Mouse (Mus musculus) spleen, postnatal 10 days (tissue): Measurements from ENCODE around the gene Foxn3.

Experiments used
- DNase-seq, 2 experiments: peaks; one replicate each; pipeline ENCODE4 v3.0.0; 2021 to 2022; ENCODE audit warnings: low spot score in 2 of 2

The Foxn3 gene

GRCm38 (mm10) chr12:99522882-99523281, 40.5 kb downstream of the Foxn3 start:
- DNase-seq: no peak

DNA sequence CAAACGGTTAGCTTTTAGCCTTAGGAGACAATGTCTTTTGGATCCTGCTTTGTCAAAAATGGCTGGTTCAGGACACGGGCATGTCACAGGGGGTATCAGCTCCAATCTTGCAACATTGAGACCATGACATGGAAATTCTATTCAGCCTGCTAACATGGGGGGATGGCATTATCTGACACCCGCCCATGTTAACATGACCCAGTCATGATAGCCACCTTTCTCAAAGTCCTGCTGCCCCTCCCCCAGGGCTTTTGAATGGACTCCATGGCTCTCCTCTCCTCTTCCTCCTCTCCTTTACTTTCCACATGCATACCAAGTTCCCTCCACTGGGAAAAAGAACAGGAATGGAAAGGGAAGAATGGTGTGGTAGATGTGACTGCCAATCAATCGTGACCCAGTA, 43.5 kb downstream of the Foxn3 start:
- no peak for DNase-seq

- DNase-seq: no peak
Measured at GRCm38 (mm10) chr12:99519191-99519614, 44.2 kb downstream of the Foxn3 start.

DNA sequence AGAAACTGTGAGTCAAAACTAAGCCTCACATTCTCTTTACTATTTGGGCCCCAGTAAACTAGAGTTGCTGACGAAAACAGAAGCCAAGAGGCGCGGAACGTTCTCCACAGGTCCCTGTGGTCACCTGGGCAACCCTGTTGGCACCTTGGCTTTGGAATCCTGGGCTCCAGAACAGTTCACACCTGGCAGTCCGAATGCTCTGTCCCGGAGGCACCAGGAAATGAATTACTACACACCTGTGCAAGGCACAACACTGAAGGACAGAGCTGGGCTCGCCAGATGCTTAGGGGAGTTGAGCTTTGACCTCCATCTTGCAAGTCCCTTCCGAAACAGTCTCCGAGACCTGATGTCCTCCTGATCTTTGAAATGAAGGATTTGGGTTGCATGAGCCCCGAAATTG, 44.7 kb downstream of the Foxn3 start:
- no peak for DNase-seq

DNA sequence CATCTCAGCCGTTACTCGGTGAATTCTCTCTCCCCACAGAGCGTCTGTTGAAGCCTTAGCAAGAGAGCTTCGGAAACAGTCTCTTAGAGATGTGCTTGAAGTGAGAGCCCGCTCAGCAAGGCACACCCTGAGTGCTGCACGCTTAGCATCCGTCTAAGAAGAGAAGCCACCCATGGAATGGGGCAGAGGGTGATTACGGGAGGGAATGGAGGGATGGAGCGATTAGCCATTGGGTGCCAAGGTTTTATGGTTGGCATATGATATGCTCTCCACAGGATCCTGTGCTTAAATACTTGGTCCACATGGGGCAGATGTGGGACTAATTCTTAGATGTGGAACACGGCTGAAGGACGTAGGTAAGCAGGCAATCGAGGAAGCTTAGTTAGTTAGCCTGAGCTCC, 45.3 kb downstream of the Foxn3 start:
- no peak for DNase-seq

- no peak for DNase-seq
Measured at GRCm38 (mm10) chr12:99517296-99517695, 46.1 kb downstream of the Foxn3 start.

GRCm38 (mm10) chr12:99515481-99515880, 47.9 kb downstream of the Foxn3 start:
- no peak for DNase-seq

GRCm38 (mm10) chr12:99511644-99512043, 51.7 kb downstream of the Foxn3 start:
- no peak for DNase-seq

DNA sequence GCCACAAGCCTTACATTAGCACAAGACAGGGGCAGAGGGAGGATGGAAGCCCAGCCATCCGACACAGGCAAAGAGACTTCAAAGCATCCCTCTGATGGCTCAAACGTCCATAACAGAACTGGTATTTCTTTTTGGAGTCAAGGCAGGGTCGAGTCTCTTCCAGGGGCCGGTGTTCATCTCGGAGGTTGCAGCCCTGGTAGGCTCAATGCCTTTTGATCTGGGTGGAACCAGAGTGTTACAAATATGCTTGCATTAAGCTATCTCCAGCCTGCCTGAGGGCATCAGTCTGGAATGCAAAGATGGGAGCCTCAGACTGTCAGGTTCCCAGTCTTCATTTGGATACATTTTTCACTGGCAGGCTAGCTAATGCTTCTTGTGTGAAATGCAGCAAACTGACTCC, 52.6 kb downstream of the Foxn3 start:
- no peak for DNase-seq

DNA sequence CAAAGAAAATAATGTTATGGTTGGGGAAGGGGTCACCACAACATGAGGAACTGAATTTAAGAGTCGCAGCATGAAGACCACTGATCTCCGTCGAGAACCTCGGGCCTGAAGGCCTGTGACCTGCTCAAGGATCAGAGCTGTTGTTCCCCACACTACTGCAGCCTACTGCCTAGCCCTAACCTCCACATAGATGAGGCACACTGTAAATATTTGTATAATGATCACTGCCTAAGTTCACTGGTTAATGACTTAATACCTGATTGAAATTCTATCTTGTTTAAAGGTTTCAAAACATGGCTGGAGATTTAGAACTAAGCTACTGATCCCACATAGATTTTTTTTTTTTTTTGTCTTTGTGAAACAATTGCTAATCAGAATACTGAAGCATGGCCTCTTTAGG, 61.2 kb downstream of the Foxn3 start:
- DNase-seq: no peak

DNA sequence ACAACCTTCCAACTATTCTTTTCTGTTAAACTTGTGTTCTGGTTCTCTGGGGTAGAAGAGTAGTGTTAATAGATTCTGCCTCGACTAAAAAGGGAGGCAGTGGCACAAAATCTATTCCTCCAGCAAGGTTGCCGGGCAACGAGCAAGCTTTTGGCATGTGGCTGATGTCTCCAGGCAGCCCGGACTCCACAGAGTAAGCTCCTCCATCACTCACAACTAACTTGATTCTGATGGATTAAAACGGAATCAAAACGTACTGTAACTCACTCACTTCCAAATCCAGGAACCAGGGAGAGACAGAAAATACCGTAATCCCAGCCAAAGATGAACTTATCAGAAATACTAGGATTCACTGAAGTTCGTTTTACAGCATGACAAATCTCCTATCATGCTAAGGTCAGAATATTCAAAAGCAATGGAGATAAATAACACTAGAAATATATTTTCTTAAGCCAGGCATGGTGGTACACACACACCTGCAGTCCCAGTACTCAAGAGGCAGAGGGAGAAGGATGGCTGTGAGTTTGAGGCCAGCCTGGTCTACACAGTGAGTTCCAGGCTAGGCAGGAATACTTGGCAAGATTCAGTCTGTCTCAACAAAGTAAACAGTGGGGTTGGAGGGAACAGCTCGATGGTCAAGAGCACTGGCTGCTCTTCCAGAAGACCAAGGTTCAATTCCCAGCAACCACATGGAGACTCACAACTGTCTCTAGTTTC, 64.2 kb downstream of the Foxn3 start:
- DNase-seq: no peak

GRCm38 (mm10) chr12:99498189-99498977, 65.0 kb downstream of the Foxn3 start:
- DNase-seq: no peak

GRCm38 (mm10) chr12:99496945-99497344, 66.4 kb downstream of the Foxn3 start:
- DNase-seq: no peak

DNA sequence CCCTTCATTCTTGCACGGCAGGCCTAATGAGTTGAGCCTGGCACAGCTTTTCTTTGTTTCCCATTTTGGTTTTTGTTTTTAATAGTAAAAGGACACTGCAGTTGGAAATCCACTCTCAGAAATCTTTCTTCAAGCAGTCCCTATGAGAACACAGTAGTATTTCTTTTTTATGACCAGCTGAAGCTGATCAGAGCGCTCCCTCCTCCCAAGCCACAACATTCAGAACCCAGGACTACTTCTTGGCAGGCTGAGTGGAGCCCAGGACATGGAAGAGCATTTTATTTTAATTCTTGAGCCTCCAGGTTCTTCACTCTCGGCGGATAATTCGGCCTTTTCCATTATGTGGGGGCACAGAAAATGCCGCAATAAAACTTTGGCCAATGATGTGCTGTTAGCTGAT, 73.2 kb downstream of the Foxn3 start:
- DNase-seq: no peak

- no peak for DNase-seq
Measured at GRCm38 (mm10) chr12:99489001-99489592, 74.3 kb downstream of the Foxn3 start.

DNA sequence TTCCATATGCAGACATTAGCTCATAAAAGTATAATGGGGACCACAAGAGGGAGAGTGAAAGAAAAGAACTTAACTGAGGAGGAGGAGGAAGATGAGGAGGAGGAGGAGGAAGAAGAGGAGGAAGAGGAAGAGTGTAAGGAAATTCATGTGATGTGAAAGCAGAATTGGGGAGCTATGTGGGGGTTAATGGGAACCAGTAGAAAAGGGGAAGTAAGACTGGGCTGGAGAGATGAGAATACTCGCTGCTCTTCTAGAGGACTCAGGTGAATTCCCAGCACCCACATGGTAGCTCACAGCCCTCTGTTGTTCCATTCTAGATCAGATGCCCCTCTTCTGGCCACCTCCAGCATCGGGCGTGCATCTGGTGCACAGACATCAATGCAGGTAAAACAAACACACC, 83.0 kb downstream of the Foxn3 start:
- no peak for DNase-seq

DNA sequence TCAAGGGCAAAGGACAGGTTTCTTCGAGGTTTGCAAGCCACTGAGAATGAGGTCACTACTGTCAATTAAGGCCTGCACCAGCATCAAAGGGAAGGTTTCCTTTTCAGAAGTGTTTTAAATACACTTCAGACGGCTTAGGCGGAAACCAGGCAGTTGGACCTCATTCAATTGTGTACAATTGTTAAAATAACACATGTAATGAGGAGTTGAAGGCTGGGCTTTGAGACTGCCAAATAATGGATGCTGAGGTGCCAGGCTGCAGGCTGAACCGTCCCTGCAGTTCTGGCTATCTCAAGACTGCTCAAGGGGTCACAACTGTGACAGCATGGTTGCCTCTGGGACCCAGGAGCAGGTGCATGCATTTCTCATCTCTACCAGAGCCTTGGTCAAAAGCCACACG, 89.2 kb downstream of the Foxn3 start:
- no peak for DNase-seq

- no peak for DNase-seq
Measured at GRCm38 (mm10) chr12:99473406-99474133, 89.8 kb downstream of the Foxn3 start.

DNA sequence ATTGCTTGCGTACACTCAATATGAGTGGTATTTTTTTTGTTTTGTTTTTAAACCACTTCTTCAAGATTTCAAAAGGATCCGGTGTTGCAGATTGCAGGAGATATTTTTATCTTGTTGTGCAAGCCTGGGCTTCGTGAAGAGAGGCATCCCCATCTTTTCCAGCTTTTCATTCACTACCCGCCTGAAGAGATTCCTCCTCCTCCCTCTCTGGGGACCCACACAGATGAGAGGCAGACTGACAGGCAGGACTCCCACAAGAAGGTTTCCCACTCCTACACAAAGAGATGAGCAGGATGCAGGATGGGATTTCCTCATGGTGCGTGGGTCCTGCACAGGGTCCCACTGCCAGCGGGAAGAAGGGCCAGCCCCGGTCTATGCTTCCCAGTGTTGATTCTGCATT, 92.0 kb downstream of the Foxn3 start:
- no peak for DNase-seq

GRCm38 (mm10) chr12:99467884-99468311, 95.5 kb downstream of the Foxn3 start:
- DNase-seq: no peak

DNA sequence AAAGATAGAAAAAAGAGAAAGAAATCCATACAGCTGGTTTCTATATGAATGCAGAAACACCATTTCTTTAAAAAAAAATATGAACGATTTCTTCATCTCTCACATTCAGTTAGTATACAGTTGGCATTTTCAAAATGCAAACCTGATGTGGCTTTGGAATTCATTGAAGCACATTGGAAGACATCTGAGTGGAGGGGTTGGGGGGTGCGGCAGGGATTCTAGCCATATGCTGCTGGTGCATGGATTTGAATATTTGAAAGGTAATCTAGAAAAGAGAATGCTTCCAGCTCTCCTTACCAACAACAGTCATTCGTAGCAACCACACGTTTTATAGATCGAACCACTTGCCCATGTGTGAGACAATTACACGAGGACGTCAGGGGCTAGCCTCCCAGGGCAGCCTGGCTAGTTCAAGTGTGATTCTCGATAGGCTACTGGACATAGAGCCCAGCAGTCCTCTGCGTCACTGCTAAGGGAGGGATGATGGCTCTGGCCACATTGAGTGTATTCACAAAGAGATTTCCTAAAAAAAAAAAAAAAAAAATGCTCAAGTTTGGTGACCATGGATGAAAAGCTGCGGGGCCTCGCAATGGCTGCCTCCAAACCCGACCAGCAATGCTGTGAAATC, 96.0 kb downstream of the Foxn3 start:
- no peak for DNase-seq

DNA sequence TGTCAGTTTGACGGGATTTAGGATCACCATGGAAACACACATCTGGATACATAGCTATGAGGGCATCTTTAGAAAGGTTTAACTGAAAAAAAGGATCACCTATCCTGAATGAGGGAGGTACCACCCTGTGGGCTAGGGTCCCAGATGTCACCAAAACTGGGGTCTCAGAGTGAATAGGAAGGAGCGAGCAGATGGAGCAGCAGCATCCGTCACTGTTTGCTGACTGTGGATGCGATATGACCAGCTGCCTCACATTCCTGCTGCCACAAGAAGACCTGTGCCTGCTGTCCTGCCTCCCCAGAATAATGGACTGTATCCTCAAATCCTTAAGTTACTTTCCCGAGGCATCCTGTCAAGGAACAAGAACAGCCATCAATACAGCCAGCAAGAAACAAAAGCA, 97.0 kb downstream of the Foxn3 start:
- DNase-seq: no peak
